Mouse (Mus musculus): ENCODE measurements at regions not wholly inside any gene's neighbourhood (a gene's known extent, or its start where the extent isn't known, plus 50 kb on each side); places are given as distances from the start of the nearest gene placed in this dataset.

DNA sequence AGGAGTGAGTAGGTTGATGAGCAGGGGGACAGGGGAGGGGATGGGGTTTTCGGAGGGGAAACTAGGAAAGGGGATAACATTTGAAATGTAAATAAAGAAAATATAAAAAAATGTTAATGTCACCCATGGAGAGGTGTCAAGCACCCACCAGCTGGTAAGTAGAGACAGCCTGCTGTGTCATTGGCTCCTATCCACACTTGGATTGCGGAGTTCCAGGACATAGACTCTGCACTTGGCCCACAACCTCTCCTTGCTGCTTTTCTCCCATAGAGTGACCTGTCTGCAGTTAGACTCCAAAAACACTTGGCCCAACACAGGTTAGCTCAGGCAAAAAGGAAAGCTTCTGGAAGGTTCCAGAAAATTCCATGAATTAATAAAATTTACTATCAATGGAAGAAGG is 514.4 kb downstream of the 1700129C05Rik start:
- no peak for TF ChIP-seq CTCF (IDR thresholded peaks at IDR 0.05; ENCODE audit: low read depth)
- TF ChIP-seq EP300 (IDR thresholded peaks at IDR 0.05; ENCODE audit: low read depth), result no peak

Measured in heart, postnatal 0 days (tissue).